Mouse (Mus musculus): ENCODE measurements around the gene Gm10229. TPM values are rescaled to one million over a fixed set of nuclear protein-coding genes. Genes with fewer than 3 reads are reported as not detected.
"Not testable (repeated sequence)": the region's sequence is repeated elsewhere in the genome, so short reads cannot be mapped to it uniquely, and the experiment has no call there.

Gene Gm10229
- polyA plus RNA-seq (2015; fragmentation: Nextera tagmentation; extraction: Ambion mirVana): 12.6 and 33.0 TPM in 2 replicates

GRCm38 (mm10) chr16:89014984-89015383 lies at the start of gene Gm10229:
Gm10229 (plus strand) TSS chr16:89015284.
- H3K4me1 ChIP-seq; H3K4me2 ChIP-seq (replicated peaks); ATAC-seq (ENCODE audit: insufficient number of reproducible peaks, low FRiP score, low TSS enrichment, low read depth); H3K27me3 ChIP-seq; H3K36me3 ChIP-seq; H3K4me3 ChIP-seq (replicated peaks); H3K9me3 ChIP-seq (replicated peaks); H3K9ac ChIP-seq; H3K27ac ChIP-seq (replicated peaks): not testable (repeated sequence)
- WGBS: 85% methylated on average over 2 of the region's 3 CpGs

GRCm38 (mm10) chr16:89010659-89011058 lies 4.4 kb upstream of the Gm10229 start, which contains the start of gene Krtap22-2:
Krtap22-2 (minus strand) TSS chr16:89010759.
- Histone ChIP-seq H3K27ac (replicated peaks) (no peak within 1 kb of the TSS), H3K4me2 (replicated peaks) (no peak within 1 kb of the TSS), H3K4me3 (replicated peaks) (no peak within 1 kb of the TSS), H3K36me3 (no peaks in the 10 kb centered on the region), H3K9ac (no peak within 1 kb of the TSS), H3K4me1 (no peaks in the 10 kb centered on the region), H3K9me3 (replicated peaks) (no peaks in the 10 kb centered on the region), H3K27me3 (no peaks in the 10 kb centered on the region)
- no peak for ATAC-seq (ENCODE audit: insufficient number of reproducible peaks, low FRiP score, low TSS enrichment, low read depth)
- 72% methylated on average over 5 of the region's 5 CpGs for WGBS

GRCm38 (mm10) chr16:89013973-89014372 lies 1.1 kb upstream of the Gm10229 start:
- Histone ChIP-seq H3K4me3 (replicated peaks) (no peak overlapping the region), H3K4me2 (replicated peaks) (no peak overlapping the region), H3K36me3 (no peaks in the 10 kb centered on the region), H3K27ac (replicated peaks) (no peak overlapping the region), H3K9me3 (replicated peaks) (no peaks in the 10 kb centered on the region), H3K27me3 (no peaks in the 10 kb centered on the region), H3K4me1 (no peaks in the 10 kb centered on the region), H3K9ac (no peak overlapping the region)
- no peak for ATAC-seq (ENCODE audit: insufficient number of reproducible peaks, low FRiP score, low TSS enrichment, low read depth)
- WGBS: 95% methylated on average over 3 of the region's 3 CpGs

- not testable (repeated sequence) for H3K4me2 ChIP-seq (replicated peaks); H3K9ac ChIP-seq
Observed at GRCm38 (mm10) chr16:89031399-89031798, 16.3 kb downstream of the Gm10229 start, which contains the start of gene Krtap6-1. Krtap6-1 (plus strand) TSS chr16:89031699.

GRCm38 (mm10) chr16:89041372-89041771 lies 26.3 kb downstream of the Gm10229 start, which contains the start of gene Gm10228:
Gm10228 (minus strand) TSS chr16:89041472.
- not testable (repeated sequence) for H3K4me3 ChIP-seq (replicated peaks); H3K27me3 ChIP-seq; H3K9ac ChIP-seq; H3K9me3 ChIP-seq (replicated peaks); H3K4me1 ChIP-seq; ATAC-seq (ENCODE audit: insufficient number of reproducible peaks, low FRiP score, low TSS enrichment, low read depth); H3K27ac ChIP-seq (replicated peaks); H3K4me2 ChIP-seq (replicated peaks); H3K36me3 ChIP-seq
- WGBS: 79% methylated on average over 2 of the region's 4 CpGs

More at GRCm38 (mm10) chr16:89031399-89031798, 16.3 kb downstream of the Gm10229 start, which contains the start of gene Krtap6-1:
- not testable (repeated sequence) for H3K27ac ChIP-seq (replicated peaks); H3K4me1 ChIP-seq; H3K4me3 ChIP-seq (replicated peaks); H3K9me3 ChIP-seq (replicated peaks); ATAC-seq (ENCODE audit: insufficient number of reproducible peaks, low FRiP score, low TSS enrichment, low read depth); H3K27me3 ChIP-seq; H3K36me3 ChIP-seq
- 96% methylated on average over 3 of the region's 3 CpGs for WGBS

GRCm38 (mm10) chr16:89047783-89048182 lies 32.7 kb downstream of the Gm10229 start, which contains the start of gene Krtap6-5:
Krtap6-5 (minus strand) TSS chr16:89047883.
- no peaks in the 10 kb centered on the region for H3K9me3 ChIP-seq (replicated peaks)
- H3K4me1 ChIP-seq: no peaks in the 10 kb centered on the region
- H3K36me3 ChIP-seq: no peaks in the 10 kb centered on the region
- 82% methylated on average over 3 of the region's 3 CpGs for WGBS
- H3K27me3 ChIP-seq: no peaks in the 10 kb centered on the region
- no peak within 1 kb of the TSS for H3K9ac ChIP-seq
- ATAC-seq (ENCODE audit: insufficient number of reproducible peaks, low FRiP score, low TSS enrichment, low read depth): no peak
- no peak within 1 kb of the TSS for H3K4me2 ChIP-seq (replicated peaks)
- H3K4me3 ChIP-seq (replicated peaks): no peak within 1 kb of the TSS
- H3K27ac ChIP-seq (replicated peaks): no peak within 1 kb of the TSS

GRCm38 (mm10) chr16:89063902-89064301 lies 48.8 kb downstream of the Gm10229 start, which contains the start of gene 1110025L11Rik:
1110025L11Rik (minus strand) TSS chr16:89064002.
- H3K4me2 ChIP-seq (replicated peaks); H3K36me3 ChIP-seq; H3K4me3 ChIP-seq (replicated peaks); H3K9me3 ChIP-seq (replicated peaks); H3K9ac ChIP-seq; H3K4me1 ChIP-seq; H3K27me3 ChIP-seq; H3K27ac ChIP-seq (replicated peaks); ATAC-seq (ENCODE audit: insufficient number of reproducible peaks, low FRiP score, low TSS enrichment, low read depth): not testable (repeated sequence)
- WGBS: no CpG with 5 or more reads among the region's 2 CpGs

Other genes with a start within 250 kb of the Gm10229 start
- 0.24 and 0.71 TPM in 2 replicates for gene 2310057N15Rik, start 241.1 kb upstream of the Gm10229 start, polyA plus RNA-seq (2015; fragmentation: Nextera tagmentation; extraction: Ambion mirVana)
- gene Gm5965, start 237.4 kb upstream of the Gm10229 start, polyA plus RNA-seq (2015; fragmentation: Nextera tagmentation; extraction: Ambion mirVana): 4.4 and 6.1 TPM in 2 replicates
- 37.2 and 90.3 TPM in 2 replicates for gene Gm20741, start 203.1 kb upstream of the Gm10229 start, polyA plus RNA-seq (2015; fragmentation: Nextera tagmentation; extraction: Ambion mirVana)
- 0.26 TPM in 1 of 2 replicates, not detected in the other for gene Krtap15, start 195.1 kb upstream of the Gm10229 start, polyA plus RNA-seq (2015; fragmentation: Nextera tagmentation; extraction: Ambion mirVana)
- 0.41 TPM in 1 of 2 replicates, not detected in the other for gene Krtap14, start 189.1 kb upstream of the Gm10229 start, polyA plus RNA-seq (2015; fragmentation: Nextera tagmentation; extraction: Ambion mirVana)
- not detected in 2 replicates for gene Krtap19-1, start 145.9 kb upstream of the Gm10229 start, polyA plus RNA-seq (2015; fragmentation: Nextera tagmentation; extraction: Ambion mirVana)
- gene Krtap19-2, start 141.0 kb upstream of the Gm10229 start, polyA plus RNA-seq (2015; fragmentation: Nextera tagmentation; extraction: Ambion mirVana): not detected in 2 replicates
- gene Krtap19-3, start 137.2 kb upstream of the Gm10229 start, polyA plus RNA-seq (2015; fragmentation: Nextera tagmentation; extraction: Ambion mirVana): not detected in 2 replicates
- not detected in 2 replicates for gene Krtap19-4, start 130.2 kb upstream of the Gm10229 start, polyA plus RNA-seq (2015; fragmentation: Nextera tagmentation; extraction: Ambion mirVana)
- gene Krtap19-5, start 118.8 kb upstream of the Gm10229 start, polyA plus RNA-seq (2015; fragmentation: Nextera tagmentation; extraction: Ambion mirVana): not detected in 2 replicates
- gene Krtap19-9b, start 83.0 kb upstream of the Gm10229 start, polyA plus RNA-seq (2015; fragmentation: Nextera tagmentation; extraction: Ambion mirVana): 0.70 TPM in 1 of 2 replicates, not detected in the other
- 0.29 and 0.30 TPM in 2 replicates for gene Krtap16-3, start 52.4 kb upstream of the Gm10229 start, polyA plus RNA-seq (2015; fragmentation: Nextera tagmentation; extraction: Ambion mirVana)
- gene Krtap22-2, start 4.5 kb upstream of the Gm10229 start, polyA plus RNA-seq (2015; fragmentation: Nextera tagmentation; extraction: Ambion mirVana): 12.1 and 30.8 TPM in 2 replicates
- gene Krtap6-1, start 16.4 kb downstream of the Gm10229 start, polyA plus RNA-seq (2015; fragmentation: Nextera tagmentation; extraction: Ambion mirVana): 1.7 and 5.2 TPM in 2 replicates
- gene Gm10228, start 26.2 kb downstream of the Gm10229 start, polyA plus RNA-seq (2015; fragmentation: Nextera tagmentation; extraction: Ambion mirVana): 3.1 and 7.4 TPM in 2 replicates
- gene Krtap6-5, start 32.6 kb downstream of the Gm10229 start, polyA plus RNA-seq (2015; fragmentation: Nextera tagmentation; extraction: Ambion mirVana): 2.6 and 6.2 TPM in 2 replicates
- 0.51 and 3.3 TPM in 2 replicates for gene 1110025L11Rik, start 48.7 kb downstream of the Gm10229 start, polyA plus RNA-seq (2015; fragmentation: Nextera tagmentation; extraction: Ambion mirVana)
- gene Krtap6-3, start 68.7 kb downstream of the Gm10229 start, polyA plus RNA-seq (2015; fragmentation: Nextera tagmentation; extraction: Ambion mirVana): 1.3 and 3.1 TPM in 2 replicates
- 1.5 TPM in 1 of 2 replicates, not detected in the other for gene Gm6358, start 125.6 kb downstream of the Gm10229 start, polyA plus RNA-seq (2015; fragmentation: Nextera tagmentation; extraction: Ambion mirVana)
- gene Gm10061, start 135.8 kb downstream of the Gm10229 start, polyA plus RNA-seq (2015; fragmentation: Nextera tagmentation; extraction: Ambion mirVana): 1.8 TPM in 1 of 2 replicates, not detected in the other
- not detected in 2 replicates for gene Gm9789, start 142.7 kb downstream of the Gm10229 start, polyA plus RNA-seq (2015; fragmentation: Nextera tagmentation; extraction: Ambion mirVana)
- not detected in 2 replicates for gene Gm7735, start 154.2 kb downstream of the Gm10229 start, polyA plus RNA-seq (2015; fragmentation: Nextera tagmentation; extraction: Ambion mirVana)
- not detected in 2 replicates for gene 1110057P08Rik, start 159.5 kb downstream of the Gm10229 start, polyA plus RNA-seq (2015; fragmentation: Nextera tagmentation; extraction: Ambion mirVana)
- 0.46 and 0.57 TPM in 2 replicates for gene Krtap20-2, start 190.6 kb downstream of the Gm10229 start, polyA plus RNA-seq (2015; fragmentation: Nextera tagmentation; extraction: Ambion mirVana)